Mouse (Mus musculus) stomach, postnatal 0 days (tissue): Measurements from ENCODE around the gene Npas2. TPM values are rescaled to one million over a fixed set of nuclear protein-coding genes. Genes with fewer than 3 reads are reported as not detected.

Experiments used
- ATAC-seq: fragments of 200-750 bp; cut with Nextera tagmentation; 2 replicates; pipeline ENCODE4 v1.8.0; 2017; ENCODE audit not compliant: low FRiP score, low TSS enrichment
- DNase-seq: peaks from one replicate; pipeline ENCODE4 v3.0.0-alpha.2; 2016; ENCODE audit warnings: low spot score
- H3K27ac ChIP-seq: fragments of 300-500 bp; sonication (generic); replicated peaks from 2 replicates; pipeline ENCODE4 v1.5.1; 2014; ENCODE audit warnings: mild to moderate bottlenecking, control low read depth
- H3K27me3 ChIP-seq: fragments of 300-500 bp; sonication (generic); 2 replicates; pipeline ENCODE4 v1.6.1; 2014; ENCODE audit warnings: low read length; ENCODE audit not compliant: control insufficient read depth, insufficient read depth
- H3K36me3 ChIP-seq: fragments of 300-500 bp; sonication (generic); 2 replicates; pipeline ENCODE4 v1.6.1; 2014; ENCODE audit warnings: low read length, mixed read lengths; ENCODE audit not compliant: control insufficient read depth, insufficient read depth
- H3K4me1 ChIP-seq: fragments of 300-500 bp; sonication (generic); replicated peaks from 2 replicates; pipeline ENCODE4 v1.6.1; 2014; ENCODE audit warnings: antibody characterized with exemption; ENCODE audit not compliant: control insufficient read depth, insufficient read depth
- H3K4me2 ChIP-seq: fragments of 300-500 bp; sonication (generic); replicated peaks from 2 replicates; pipeline ENCODE4 v1.6.1; 2014; ENCODE audit warnings: low read depth, mild to moderate bottlenecking, control low read depth, moderate library complexity
- H3K4me3 ChIP-seq: fragments of 300-500 bp; sonication (generic); 2 replicates; pipeline ENCODE4 v1.5.1; 2014; ENCODE audit warnings: low read depth, low read length, control low read depth
- H3K9ac ChIP-seq: fragments of 300-500 bp; sonication (generic); 2 replicates; pipeline ENCODE4 v1.6.1; 2014; ENCODE audit warnings: mild to moderate bottlenecking, low read length, control low read depth, mixed read lengths
- H3K9me3 ChIP-seq: fragments of 300-500 bp; sonication (generic); 2 replicates; pipeline ENCODE4 v1.6.1; 2016; ENCODE audit warnings: low read length; ENCODE audit not compliant: control insufficient read depth
- CTCF ChIP-seq: IDR thresholded peaks from 2 replicates; pipeline ENCODE4 v1.5.1; 2016; ENCODE audit warnings: antibody characterized with exemption, low read depth, mild to moderate bottlenecking, moderate library complexity
- EP300 ChIP-seq: optimal IDR thresholded peaks from 2 replicates; pipeline ENCODE3; 2016; ENCODE audit warnings: antibody characterized with exemption
- WGBS: fragments of 180-500 bp; shearing (Covaris S2); extraction: QIAGEN DNeasy Blood & Tissue Kit; methylation state at CpG from one replicate; pipeline ENCODE4 v1.1.7; 2014; 5-methylcytosine and 5-hydroxymethylcytosine counted together
- polyA plus RNA-seq: library from polyadenylated mRNA; unstranded; fragments of >200 nt; fragmentation: Nextera tagmentation; extraction: Ambion mirVana; gene quantifications from 2 replicates; pipeline ENCODE4 v1.2.1, GENCODE M21; 2015

Gene Npas2
- 1.7 and 2.3 TPM in 2 replicates for polyA plus RNA-seq

DNA sequence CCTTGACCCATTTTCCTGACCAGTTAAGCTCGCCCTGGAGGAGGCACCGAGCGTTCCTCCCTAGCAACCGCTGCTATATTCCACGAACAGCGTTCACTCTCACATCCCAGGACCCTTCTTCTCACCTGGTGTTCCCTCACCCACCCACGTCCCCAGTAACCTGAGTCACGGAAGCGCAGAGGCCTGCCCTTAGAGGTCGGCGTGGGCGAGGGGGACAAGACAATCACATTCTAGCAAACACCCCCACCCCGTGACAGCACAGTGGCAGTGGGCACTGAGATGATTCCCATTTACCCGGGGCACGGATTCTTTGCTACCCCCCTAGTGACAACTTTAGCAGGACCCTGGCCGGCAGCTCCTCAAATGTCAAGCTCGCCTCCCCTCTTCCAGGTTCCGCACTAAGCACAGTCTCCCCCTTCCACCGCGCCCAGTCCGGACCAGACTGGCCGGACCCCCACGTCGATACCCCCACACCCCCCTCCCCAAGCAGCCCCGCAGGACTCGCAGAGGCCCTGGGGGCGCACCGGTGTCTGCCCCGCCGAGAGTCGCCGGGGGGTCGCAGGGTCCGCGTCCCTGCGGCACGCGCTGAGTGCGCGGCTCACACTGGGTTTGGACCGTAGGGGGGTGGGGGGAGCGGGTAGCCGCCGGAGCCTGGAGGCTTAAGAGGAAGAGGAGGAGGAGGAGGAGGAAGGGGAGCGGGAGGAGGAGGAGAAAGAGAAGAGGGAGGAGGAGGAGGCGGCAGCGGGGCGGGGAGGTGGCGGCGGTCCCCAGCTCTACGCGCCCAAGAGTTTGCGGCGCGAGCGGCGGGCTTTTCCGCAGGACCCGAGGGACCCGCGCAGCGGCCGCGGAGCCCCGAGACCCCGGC lies at the start of gene Npas2:
Gene Npas2, plus strand, starts transcription at position 735 of the 865 bp plus-strand sequence.
- H3K27ac ChIP-seq, result peak within 1 kb of the TSS; percentile 82
- no peaks in the 10 kb centered on the region for H3K9me3 ChIP-seq
- H3K4me3 ChIP-seq, result peak within 1 kb of the TSS; percentile 78
- 1% methylated on average over 62 of the region's 66 CpGs for WGBS
- H3K27me3 ChIP-seq, result no peaks in the 10 kb centered on the region
- H3K9ac ChIP-seq, result peak within 1 kb of the TSS; percentile 82
- no peaks in the 10 kb centered on the region for H3K36me3 ChIP-seq
- ATAC-seq (no peak), DNase-seq (peak; percentile 48)
- H3K4me2 ChIP-seq, result peak within 1 kb of the TSS; percentile 100
- TF ChIP-seq EP300 (no peak), CTCF (no peak)
- no peaks in the 10 kb centered on the region for H3K4me1 ChIP-seq

- no peaks in the 10 kb centered on the region for H3K36me3 ChIP-seq
- no peaks in the 10 kb centered on the region for H3K27me3 ChIP-seq
- H3K4me2 ChIP-seq, result no peak overlapping the region
- TF ChIP-seq EP300, result no peak
- DNase-seq (no peak), ATAC-seq (no peak)
- H3K27ac ChIP-seq, result no peak overlapping the region
- H3K9me3 ChIP-seq, result no peaks in the 10 kb centered on the region
- H3K9ac ChIP-seq, result no peak overlapping the region
- H3K4me3 ChIP-seq, result no peak overlapping the region
- H3K4me1 ChIP-seq, result no peaks in the 10 kb centered on the region
- WGBS, result 81% methylated on average over 4 of the region's 4 CpGs
Measured at GRCm38 (mm10) chr1:39156778-39157177, 36.8 kb upstream of the Npas2 start.

DNA sequence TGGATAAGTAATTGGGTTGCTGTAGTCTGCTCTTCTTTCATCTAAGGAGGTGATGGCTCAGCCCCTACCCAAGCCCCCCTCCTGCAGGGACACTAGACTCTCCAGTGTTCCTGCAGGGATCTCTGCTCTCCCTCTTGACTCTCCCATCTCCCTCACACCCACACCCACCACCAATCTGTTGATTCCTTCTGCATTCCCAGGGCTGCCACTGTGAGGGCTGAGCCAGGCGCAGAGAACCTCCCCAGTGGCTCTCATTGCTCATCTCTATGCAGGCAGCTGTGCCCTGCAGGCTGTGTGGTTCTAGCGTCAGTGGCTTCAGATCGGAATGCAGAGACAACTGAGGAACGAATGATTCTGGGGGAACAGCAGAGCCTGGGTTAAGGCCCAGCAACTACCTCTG lies 33.4 kb upstream of the Npas2 start:
- H3K36me3 ChIP-seq, result no peaks in the 10 kb centered on the region
- H3K9me3 ChIP-seq, result no peaks in the 10 kb centered on the region
- TF ChIP-seq EP300 (no peak), CTCF (no peak)
- no peak for ATAC-seq
- H3K4me3 ChIP-seq, result no peak overlapping the region
- no peaks in the 10 kb centered on the region for H3K27me3 ChIP-seq
- no peak overlapping the region for H3K27ac ChIP-seq
- WGBS, result 55% methylated on average over 4 of the region's 4 CpGs
- H3K4me2 ChIP-seq, result no peak overlapping the region
- no peaks in the 10 kb centered on the region for H3K4me1 ChIP-seq
- no peak overlapping the region for H3K9ac ChIP-seq
- DNase-seq, result no peak

- Histone ChIP-seq H3K27ac (no peak overlapping the region), H3K4me1 (no peaks in the 10 kb centered on the region), H3K9me3 (no peaks in the 10 kb centered on the region), H3K27me3 (no peaks in the 10 kb centered on the region), H3K9ac (no peak overlapping the region), H3K4me2 (no peak overlapping the region), H3K4me3 (no peak overlapping the region), H3K36me3 (no peaks in the 10 kb centered on the region)
- TF ChIP-seq EP300 (no peak), CTCF (no peak)
- WGBS, result 91% methylated on average over 1 of the region's 1 CpGs
- DNase-seq, result no peak
- no peak for ATAC-seq
Measured at GRCm38 (mm10) chr1:39163077-39163476, 30.5 kb upstream of the Npas2 start.

- Histone ChIP-seq H3K4me1 (no peaks in the 10 kb centered on the region), H3K4me3 (no peak overlapping the region), H3K9ac (no peak overlapping the region), H3K9me3 (no peaks in the 10 kb centered on the region), H3K27ac (no peak overlapping the region), H3K4me2 (no peak overlapping the region), H3K27me3 (no peaks in the 10 kb centered on the region), H3K36me3 (no peaks in the 10 kb centered on the region)
- WGBS, result 70% methylated on average over 5 of the region's 5 CpGs
- TF ChIP-seq EP300 (no peak), CTCF (no peak)
- no peak for DNase-seq
- no peak for ATAC-seq
Measured at GRCm38 (mm10) chr1:39176690-39177089, 16.8 kb upstream of the Npas2 start.

DNA sequence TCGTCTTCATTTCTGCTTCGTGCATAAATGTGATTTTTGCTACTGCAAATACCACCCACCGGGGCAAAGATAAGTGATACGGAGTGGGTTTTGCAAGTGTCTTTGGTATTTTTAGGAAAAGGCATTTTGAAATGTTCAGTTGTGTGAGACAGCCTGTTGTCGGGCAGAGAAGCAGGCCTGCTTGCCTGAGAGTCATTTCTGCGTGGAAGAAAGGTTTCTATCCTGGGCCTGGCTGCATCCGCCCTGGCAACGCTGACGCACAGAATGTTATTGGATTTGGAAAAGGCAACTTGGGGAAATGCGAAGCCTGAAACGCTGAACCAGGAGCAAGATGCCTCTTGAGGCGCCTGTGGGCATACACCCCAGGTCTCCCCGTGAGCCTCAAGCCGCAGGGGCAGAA lies 16.3 kb upstream of the Npas2 start:
- no peak overlapping the region for H3K9ac ChIP-seq
- H3K36me3 ChIP-seq, result no peaks in the 10 kb centered on the region
- no peak overlapping the region for H3K4me2 ChIP-seq
- no peaks in the 10 kb centered on the region for H3K4me1 ChIP-seq
- 80% methylated on average over 14 of the region's 14 CpGs for WGBS
- no peaks in the 10 kb centered on the region for H3K9me3 ChIP-seq
- H3K4me3 ChIP-seq, result no peak overlapping the region
- H3K27me3 ChIP-seq, result no peaks in the 10 kb centered on the region
- no peak for ATAC-seq
- DNase-seq, result no peak
- TF ChIP-seq EP300, result no peak
- no peak for TF ChIP-seq CTCF
- no peak overlapping the region for H3K27ac ChIP-seq
